Mouse (Mus musculus) kidney, adult 18-20 months (tissue): Measurements from ENCODE around the gene Cgnl1.
A peak's percentile ranks its signal among the peaks of the same experiment; 100 is the strongest.

ENCODE experiments used
- DNase-seq: peaks from one replicate; pipeline ENCODE4 v3.0.0; 2021

The Cgnl1 gene

GRCm38 (mm10) chr9:71770991-71771767, at the start of gene Cgnl1:
Cgnl1 (minus strand) TSS chr9:71771602.
- peak; percentile 86 for DNase-seq

DNA sequence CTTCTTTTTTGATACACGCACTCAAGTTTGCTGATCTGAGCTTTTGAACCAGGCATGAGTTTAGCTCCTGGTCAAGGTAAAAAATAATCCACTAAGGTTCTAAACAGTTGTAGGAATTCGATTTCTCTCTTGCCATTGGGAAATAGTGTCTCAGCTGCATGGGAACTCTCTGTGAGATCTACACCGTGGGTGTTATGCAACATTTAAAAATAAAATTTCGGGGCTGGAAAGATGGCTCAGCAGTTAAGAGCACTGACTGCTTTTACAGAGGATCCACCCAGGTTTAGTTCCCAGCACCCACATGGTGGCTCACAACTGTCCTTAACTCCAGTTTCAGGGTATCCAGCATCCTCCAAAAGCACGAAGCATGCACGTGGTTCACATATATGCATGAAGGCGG, 47.1 kb upstream of the Cgnl1 start:
- DNase-seq, result no peak

GRCm38 (mm10) chr9:71816121-71816520, 44.7 kb upstream of the Cgnl1 start:
- no peak for DNase-seq

DNA sequence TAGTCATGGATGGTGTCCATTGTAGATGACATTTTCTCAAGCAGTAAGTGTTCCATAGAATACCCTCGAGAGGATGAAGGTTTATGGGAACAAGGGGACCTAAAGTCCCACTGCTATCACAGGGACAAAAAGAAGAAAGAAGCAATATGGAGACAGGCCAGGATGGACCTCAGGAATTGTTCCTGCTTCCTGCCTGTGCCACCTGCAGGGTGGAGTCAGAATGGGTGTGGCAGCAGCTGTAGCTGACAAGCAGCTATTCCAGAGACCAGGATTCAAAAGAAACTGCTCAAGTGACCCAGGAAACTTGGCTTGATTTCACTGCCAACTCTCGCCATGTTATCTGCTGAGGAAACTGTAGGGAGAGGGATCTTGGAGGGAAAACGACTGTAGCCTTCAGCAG, 42.2 kb upstream of the Cgnl1 start:
- no peak for DNase-seq

DNA sequence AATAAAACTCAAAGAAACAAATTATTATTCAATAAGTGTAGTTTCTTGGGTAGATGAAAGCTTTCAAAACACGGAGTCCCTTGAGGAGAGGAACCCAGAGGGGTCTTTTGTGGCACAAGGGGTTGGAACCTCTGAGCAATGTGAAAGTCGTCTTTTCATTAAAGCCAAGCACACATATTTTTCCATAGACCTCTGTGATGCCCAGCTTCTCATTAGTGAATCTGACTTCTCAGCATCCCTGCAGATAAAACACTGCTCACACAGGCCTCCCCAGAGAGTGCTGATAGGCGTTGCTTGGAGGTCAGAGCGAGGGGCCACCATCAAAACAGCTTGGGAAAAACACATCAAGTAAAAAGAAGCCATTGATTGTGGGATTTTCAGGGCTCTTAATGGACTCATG, 41.5 kb upstream of the Cgnl1 start:
- DNase-seq, result no peak

DNA sequence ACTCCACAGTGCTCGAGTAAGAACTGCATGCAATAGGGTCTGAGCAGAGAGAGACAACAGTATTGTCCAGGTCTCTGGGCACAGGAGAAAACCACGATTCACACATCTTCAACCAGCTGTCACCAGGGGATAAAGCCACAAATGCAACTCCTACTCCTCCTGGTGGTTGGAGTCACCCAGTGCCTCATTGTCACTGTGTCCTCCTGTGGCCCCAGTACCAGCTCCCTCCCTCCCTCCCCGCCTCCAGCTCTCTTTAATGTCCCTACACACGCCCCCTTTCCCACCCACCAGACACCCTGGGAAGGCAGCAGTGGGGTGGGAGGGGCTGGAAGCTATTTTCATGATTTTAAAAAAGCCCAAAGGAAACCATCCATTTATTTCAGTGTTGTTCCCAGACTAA, 41.0 kb upstream of the Cgnl1 start:
- DNase-seq, result no peak

DNA sequence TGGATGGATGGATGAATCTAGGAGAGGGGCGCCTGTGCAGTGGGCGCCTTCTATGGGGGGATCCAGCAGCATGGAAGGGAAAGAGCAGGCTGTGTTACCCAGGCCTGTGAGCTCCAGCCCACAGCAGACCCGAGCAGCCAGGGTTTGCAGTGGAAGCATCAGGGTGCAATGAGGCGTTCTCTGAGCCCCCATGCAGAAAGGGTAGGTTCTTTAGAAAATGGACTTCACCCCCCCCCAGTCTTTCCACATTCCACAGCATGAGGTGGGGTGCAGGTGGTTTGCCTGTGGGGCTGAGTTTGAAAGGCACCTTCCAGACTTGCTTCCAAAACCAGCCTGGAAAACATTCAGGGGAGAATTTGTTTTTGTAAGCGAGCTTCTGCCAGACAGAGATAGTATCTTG, 40.0 kb upstream of the Cgnl1 start:
- DNase-seq, result no peak

DNA sequence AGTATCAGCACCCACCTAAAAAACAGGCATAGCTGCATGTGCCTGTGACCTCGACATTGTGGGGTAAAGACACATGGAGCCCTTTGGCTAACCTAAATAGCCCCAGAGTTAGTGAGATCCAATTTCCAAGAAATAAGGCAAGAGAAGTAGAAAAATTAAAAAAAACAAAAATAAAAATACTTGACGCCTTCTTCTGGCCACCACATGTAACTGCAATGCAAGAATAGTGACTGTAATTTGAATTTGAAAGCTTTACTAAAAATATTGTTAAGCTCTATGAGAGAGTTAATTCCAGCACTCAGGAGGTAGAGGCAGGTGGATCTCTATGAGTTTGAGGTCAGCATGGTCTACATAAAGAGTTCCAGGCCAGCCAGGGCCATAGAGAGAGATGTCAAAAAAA, 39.3 kb upstream of the Cgnl1 start:
- no peak for DNase-seq

GRCm38 (mm10) chr9:71808640-71809254, 37.3 kb upstream of the Cgnl1 start:
- no peak for DNase-seq

DNA sequence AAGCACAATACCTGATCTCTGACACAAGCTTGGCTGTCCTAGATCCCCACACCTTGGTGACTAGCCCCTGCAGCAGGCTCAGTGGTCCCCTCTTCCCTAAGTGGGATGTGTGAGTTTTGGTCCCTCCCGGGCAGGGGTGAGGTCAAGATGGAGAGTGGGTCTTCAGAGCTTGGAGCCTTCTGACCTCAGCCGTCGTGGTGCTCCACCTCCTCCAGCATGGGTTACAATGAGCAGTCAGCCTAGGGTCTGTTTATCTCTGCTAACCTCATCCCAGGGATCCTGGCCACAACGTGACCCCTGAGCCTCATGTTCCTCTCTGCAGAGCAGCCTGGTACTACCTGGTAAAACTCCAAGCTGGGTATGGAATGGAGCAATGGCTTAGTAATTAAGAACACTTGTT, 36.4 kb upstream of the Cgnl1 start:
- no peak for DNase-seq

- peak; percentile 85 for DNase-seq
These were observed 35.0 kb upstream of the Cgnl1 start for GRCm38 (mm10) chr9:71806422-71806805.

DNA sequence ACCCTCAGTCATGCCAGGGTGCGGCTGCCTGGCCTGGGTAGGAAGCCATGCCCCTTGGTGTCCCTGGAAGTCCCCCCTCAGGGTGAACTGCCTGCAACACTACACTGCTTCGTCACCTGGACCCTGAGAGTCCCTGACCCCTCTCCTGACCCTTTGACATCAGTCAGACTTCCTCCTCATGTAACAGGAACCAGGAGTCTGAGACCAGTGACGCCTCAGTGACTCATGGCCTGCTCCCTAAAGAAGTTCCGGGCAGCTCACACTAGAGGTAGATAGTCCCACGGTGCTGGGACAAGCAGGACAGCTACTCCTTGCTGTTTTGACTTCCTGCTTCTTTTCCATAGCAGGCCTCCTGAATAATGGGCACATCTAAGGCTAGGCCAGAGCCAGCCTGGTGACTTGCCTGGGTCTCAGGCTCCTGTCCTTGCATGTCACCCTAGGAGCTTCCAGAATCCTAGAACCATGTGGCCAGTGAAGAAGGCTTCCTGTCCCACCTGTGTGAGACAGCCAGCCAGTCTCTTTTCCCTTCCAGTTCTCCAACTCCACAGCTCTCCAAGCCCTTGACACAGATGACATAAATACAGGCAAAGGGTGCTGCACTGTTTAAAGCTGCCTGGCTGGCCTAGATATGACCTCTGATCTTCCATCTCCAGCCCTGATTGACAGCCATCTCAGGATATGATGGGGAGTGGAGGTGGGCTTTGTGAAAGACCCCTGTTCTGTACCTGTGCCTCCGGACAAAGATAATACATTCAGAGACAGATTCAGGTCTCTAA, 34.4 kb upstream of the Cgnl1 start:
- DNase-seq, result no peak

GRCm38 (mm10) chr9:71804116-71804515, 32.7 kb upstream of the Cgnl1 start:
- DNase-seq, result no peak

GRCm38 (mm10) chr9:71803281-71803680, 31.9 kb upstream of the Cgnl1 start:
- DNase-seq, result no peak

DNA sequence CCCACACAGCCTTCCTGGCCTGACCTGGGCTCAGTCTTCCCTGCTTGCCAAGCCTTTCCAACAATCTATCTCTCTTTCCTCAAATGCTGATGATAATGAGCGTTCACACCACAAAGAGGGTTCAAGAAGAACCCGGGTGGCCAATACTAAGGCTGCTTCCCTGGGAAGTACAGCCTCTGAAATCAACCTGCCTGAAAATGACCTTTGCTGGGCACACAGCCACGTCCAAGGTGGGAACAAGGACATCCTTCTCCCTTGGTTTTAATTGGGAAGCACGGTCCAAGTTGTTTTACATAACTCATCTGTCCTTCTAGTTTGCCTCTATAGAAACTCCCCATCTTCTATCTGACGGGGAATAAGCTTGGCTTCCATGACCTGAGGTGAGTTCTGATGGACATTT, 28.2 kb upstream of the Cgnl1 start:
- DNase-seq, result peak; percentile 59

- no peak for DNase-seq
These were observed 26.8 kb upstream of the Cgnl1 start for GRCm38 (mm10) chr9:71798176-71798575.

DNA sequence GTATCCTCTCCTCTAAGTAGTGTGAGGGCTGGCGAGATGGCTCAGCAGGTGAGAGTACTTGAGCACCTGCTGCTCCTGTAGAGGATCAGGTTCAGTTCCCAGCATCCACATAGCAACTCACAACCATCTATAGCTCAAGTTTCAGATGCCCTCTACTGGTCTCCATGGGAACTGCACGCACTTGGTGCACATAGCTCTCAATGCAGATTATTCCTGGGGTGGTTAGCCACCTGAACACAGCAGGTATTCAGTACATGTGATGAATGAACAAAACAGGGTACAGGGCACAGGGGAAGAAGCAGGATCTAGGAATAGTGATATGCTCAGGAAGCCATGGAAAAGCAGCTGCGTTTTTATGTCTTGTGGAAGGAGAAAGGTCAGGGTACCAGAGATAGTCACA, 6.0 kb upstream of the Cgnl1 start:
- no peak for DNase-seq

GRCm38 (mm10) chr9:71776337-71776736, 4.9 kb upstream of the Cgnl1 start:
- no peak for DNase-seq

DNA sequence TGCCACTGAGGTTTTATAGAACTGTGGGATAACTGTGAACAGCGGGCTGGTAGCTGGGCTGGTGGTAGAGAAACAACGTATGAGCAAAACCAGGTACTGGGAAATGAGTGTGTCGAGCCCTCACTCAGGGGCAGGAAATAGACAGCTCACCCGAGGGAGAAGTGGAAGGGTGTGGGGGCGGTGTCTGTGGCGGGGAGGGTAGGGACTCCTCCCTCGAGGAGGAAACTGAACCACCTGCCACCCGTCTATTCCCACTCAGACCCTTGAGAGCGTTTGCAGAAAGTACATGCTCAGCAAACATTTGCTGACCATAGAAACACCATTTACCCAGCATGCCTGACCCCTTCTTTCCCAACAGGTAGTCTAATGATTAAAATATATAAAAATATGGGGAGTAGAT, 2.2 kb upstream of the Cgnl1 start:
- DNase-seq, result no peak

DNA sequence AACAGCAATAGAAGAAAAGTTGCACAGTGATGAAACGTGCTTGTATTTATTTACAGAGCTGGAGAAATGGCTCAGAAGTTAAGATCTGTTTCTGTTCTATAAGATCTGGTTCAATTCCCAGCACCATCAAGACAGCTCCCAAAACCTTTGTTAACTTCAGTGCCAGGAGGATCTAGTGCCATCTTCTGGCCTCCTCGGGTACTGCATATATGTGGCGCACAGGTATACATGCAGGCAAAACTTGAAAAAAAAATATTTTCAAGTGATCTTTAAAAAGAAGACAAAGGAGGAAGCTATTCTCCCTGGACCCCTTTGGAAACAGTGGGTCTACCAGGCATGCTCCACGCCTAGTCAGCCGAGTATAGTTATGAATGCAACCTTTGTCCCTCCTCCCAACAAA, 936 bp upstream of the Cgnl1 start:
- peak; percentile 75 for DNase-seq

DNA sequence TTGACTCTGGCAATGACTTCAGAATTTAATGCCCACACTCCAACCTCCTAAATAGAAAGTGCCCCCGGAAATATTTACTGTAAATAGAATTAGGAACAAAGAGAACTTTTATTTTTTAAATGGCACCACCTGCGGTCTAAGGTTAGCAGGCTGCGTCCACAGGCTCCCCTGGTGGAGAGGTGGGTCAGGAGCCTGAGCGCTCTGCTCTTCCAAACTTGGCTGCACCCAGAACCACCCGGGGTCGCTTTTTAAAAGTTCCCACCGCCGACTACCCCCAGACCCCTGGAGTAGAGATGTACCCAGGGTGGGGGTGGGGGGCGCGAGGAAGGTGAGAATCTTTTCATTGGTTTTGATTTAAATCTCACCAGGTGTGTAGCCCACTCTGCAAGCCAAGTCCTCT, 918 bp downstream of the Cgnl1 start:
- no peak for DNase-seq

GRCm38 (mm10) chr9:71769701-71770100, 1.7 kb downstream of the Cgnl1 start:
- no peak for DNase-seq

DNA sequence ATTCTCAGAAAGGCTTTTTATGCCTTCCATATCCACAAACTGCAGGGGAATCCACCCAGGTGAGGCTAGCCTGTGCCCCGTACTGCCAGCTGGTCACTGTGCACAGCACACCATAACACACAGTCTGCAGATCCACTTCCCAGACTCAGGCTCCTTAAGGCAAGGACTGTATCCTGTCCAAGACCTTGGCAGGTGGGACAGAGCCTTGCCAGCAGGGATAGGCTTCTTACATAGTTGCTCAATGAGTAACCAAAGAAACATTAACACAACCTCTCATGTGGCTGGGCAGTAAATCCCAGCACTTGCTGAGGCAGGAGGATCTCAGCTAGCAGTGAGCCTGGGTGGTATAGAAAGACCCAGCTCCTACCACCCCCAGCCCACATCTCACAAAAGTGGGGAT, 3.3 kb downstream of the Cgnl1 start:
- DNase-seq, result peak; percentile 56

- DNase-seq, result no peak
These were observed 4.5 kb downstream of the Cgnl1 start for GRCm38 (mm10) chr9:71766902-71767301.
